Mouse (Mus musculus) heart, postnatal 14 days (tissue): Measurements from ENCODE around the gene Mas1. TPM values are rescaled to one million over a fixed set of nuclear protein-coding genes. Genes with fewer than 3 reads are reported as not detected.
A peak's percentile ranks its signal among the peaks of the same experiment; 100 is the strongest.

Source experiments
- DNase-seq, 2 experiments: peaks; one replicate each; pipeline ENCODE4 v3.0.0; 2021 to 2022
- intact Hi-C: fragments of 180-260 bp; cut with DNase I; formaldehyde crosslinking; loops from one replicate; pipeline ENCODE4 v1.15.1; 2025
- total RNA-seq, 2 experiments: library from RNA; stranded (reverse); gene quantifications; 2 replicates each; pipeline ENCODE4 v1.2.3; 2021

Gene Mas1
- total RNA-seq, 2 experiments from 2014 or later: 0.48 to 1.1 TPM

- intact Hi-C loops: no loop called here
- no peak for DNase-seq
Measured at GRCm38 (mm10) chr17:12834826-12835225, 33.1 kb downstream of the Mas1 start.

GRCm38 (mm10) chr17:12834317-12834716 is 33.6 kb downstream of the Mas1 start:
- intact Hi-C loops: no loop called here
- no peak for DNase-seq

DNA sequence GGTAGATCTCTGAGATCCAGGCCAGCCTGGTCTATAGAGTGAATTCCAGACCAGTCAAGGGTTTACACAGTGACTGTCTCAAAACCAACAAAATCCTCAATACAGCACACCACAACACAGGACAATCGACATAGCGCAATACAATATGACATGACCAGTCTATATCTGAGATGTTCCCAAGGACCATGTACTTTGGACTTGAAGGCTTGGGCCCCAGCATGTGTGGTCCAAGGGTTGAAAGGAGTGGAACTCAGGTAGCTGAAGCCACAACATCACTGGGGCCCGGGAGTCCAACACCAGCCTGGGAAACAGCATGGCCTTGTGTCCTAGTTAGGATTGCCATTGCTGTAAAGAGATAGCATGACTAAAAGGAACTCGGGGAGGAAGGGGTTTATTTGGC is 35.3 kb downstream of the Mas1 start:
- intact Hi-C loops: no loop called here
- no peak for DNase-seq

DNA sequence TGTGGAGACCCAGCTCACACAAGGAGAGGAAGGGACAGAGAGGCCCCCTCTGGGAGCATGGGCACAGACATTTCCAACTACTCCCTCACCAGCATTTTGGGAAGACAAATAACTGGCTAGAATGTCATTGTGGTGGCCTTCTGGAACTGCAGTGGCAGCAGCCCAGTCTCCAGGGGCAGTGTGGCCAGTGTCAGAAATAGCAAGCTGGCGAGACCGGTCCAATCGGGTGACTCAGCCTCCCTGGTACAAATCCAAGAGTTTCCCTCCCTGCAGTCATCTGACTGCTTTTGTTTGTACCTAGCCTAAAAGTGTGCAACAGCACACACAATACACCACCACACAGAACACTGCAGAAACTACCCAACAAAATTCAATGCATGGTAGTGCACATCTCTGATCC is 35.7 kb downstream of the Mas1 start:
- DNase-seq: peak; percentile 57 to 67
- intact Hi-C loops: no loop called here

DNA sequence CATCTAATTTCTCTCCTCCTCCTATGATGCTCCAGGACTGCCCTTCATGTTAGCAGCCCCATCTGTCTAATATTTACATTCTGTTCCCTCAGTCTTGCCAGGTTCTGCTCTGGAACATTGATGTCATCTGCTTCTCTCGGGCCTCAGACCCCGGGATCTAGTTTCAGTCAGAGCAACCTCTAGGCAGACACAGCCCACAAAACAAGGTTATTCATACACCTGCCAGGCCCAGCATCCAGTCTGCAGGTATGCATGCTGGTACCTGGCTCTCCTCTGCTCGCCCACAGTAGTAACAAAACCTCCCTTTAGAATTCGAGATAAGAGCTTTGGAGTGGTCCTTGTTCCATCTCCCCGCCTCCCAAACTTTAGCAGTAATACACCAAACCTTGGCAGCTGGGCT is 37.6 kb downstream of the Mas1 start:
- intact Hi-C loops: no loop called here
- no peak for DNase-seq

DNA sequence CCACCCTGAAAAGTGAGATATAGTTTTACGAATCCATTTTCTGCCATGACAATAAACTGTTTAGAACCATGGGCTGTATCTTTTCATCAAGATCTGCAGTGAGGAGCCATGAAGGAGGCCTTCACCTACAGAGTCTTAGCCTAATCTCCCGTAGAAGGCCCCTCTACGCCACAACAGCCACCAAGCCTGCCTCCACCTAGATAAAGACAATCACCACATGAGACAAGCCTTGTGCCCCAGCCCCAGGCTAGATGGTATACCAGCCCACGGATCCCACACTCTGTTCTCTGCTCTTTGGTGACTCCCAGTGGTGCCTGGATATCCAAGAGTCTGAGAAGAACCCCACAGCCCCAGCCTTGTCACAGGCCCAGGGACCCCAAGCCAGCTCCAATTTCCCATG is 52.1 kb downstream of the Mas1 start:
- intact Hi-C loops: no loop called here
- DNase-seq: no peak

- DNase-seq: no peak
- intact Hi-C loops: loop anchor here (5.0 kb wide), 3 partner anchors 52 to 207 kb away; no protein-coding TSS in a partner anchor
Measured at GRCm38 (mm10) chr17:12814502-12814901, 53.4 kb downstream of the Mas1 start.

DNA sequence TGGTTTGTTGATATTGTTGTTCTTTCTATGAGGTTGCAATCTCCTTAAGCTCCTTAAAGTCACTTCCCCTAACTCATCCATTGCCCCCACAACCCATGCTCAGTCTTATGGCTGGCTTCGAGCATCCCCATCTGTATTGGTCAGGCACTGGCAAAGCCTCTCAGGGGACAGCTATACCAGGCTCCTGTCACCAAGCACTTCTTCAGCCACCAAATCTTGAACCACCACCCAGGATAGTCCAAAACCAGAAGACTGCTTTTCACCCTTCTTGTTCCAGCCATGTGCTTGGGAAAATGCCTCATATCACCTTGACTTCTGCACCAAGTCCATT is 57.0 kb downstream of the Mas1 start:
- DNase-seq: no peak

DNA sequence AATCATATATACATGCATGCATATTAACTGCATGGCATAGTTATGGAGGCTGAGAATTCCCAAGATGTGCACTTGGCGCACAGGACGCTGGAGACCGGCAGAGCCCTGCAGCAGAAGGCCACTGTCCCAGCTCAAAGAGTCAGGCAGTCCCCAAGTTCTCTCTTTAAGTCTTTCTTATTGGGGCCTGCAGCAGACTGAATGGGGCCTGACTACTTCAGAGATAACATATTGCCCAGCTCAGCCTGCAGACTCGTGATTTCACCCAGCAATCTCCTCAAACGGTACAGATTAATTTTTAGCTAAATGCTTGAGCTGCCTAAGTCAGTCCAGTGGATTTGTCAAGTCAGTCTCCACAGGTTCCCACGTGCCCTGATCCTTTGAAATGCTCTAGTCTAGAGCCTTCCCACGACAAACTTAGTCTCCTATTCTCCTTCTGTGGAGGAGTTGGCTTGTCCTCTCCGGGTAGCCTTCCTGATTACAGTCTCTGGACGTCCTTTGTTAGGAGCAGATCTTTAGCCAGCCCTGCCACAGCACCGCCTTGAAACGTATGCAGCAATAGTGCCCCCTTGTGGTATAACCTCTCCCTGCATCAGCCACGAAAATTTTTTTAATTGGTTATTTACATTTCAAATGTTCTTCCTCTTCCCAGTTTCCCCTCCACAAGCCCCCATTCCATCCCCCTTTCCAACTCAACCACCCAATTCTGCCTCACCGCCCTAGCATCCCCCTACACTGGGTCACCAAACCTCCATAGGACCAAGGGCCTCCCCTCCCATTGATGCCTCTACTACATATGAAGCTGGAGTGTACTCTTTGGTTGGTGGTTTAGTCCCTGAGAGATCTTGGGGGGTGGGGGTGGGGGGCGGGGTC is 57.6 kb downstream of the Mas1 start:
- intact Hi-C loops: loop anchor here (1.0 to 5.0 kb wide), 6 partner anchors 48 to 394 kb away; no protein-coding TSS in a partner anchor
- DNase-seq: peak; percentile 68 to 83

More for the DNA sequence above, 57.0 kb downstream of the Mas1 start:
- intact Hi-C loops: loop anchor here (1.0 to 5.0 kb wide), 6 partner anchors 49 to 394 kb away; no protein-coding TSS in a partner anchor

GRCm38 (mm10) chr17:12808851-12809250 is 59.1 kb downstream of the Mas1 start:
- DNase-seq: no peak
- intact Hi-C loops: no loop called here

- intact Hi-C loops: no loop called here
- peak in 1 of 2 experiments; percentile 0 for DNase-seq
Measured at GRCm38 (mm10) chr17:12804584-12805445, 63.1 kb downstream of the Mas1 start.

- intact Hi-C loops: no loop called here
- peak in 1 of 2 experiments; percentile 15 for DNase-seq
Measured at GRCm38 (mm10) chr17:12801861-12802540, 65.9 kb downstream of the Mas1 start.

DNA sequence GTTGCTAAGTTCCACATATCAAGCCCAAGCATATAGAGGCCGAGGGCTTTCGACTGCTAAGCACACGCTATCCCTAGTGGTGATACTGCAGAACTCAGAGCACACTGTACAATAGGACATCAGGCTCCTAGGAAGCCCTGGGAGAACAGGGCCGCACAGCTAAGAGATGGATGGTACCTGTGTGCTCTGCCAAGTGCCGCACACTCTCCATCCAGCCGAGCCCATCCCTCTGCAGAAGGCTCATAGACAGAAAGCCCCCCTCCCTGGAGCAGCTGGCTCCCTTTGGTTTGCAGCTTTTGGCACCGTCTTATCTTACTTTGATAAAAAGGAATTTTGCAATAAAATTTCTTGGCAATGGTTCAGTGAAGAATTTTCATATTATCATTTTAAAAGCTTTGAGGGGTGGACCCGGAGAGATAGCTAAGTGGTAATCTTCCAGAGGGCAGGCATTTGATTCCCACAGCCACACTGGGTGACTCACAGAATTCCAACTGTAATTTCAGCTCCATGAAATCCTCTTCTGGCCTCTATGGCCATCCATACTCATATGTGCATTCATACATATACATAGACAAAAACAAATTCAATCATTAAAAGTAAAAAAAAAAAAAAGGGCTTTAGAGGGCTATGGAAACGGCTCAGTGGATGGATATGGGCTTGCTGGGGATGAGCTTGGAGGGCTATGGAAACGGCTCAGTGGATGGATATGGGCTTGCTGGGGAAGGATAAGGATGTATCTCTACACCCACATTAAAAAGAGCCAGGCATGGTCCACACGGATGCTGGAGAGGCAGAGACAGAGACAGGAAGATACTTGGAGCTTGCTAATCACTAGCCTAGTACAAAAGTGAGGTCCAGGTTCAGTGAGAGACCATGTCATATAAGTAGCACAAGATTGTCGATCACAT is 68.3 kb downstream of the Mas1 start:
- peak; percentile 28 to 34 for DNase-seq
- intact Hi-C loops: no loop called here

GRCm38 (mm10) chr17:12798571-12798970 is 69.4 kb downstream of the Mas1 start:
- DNase-seq: no peak
- intact Hi-C loops: no loop called here

DNA sequence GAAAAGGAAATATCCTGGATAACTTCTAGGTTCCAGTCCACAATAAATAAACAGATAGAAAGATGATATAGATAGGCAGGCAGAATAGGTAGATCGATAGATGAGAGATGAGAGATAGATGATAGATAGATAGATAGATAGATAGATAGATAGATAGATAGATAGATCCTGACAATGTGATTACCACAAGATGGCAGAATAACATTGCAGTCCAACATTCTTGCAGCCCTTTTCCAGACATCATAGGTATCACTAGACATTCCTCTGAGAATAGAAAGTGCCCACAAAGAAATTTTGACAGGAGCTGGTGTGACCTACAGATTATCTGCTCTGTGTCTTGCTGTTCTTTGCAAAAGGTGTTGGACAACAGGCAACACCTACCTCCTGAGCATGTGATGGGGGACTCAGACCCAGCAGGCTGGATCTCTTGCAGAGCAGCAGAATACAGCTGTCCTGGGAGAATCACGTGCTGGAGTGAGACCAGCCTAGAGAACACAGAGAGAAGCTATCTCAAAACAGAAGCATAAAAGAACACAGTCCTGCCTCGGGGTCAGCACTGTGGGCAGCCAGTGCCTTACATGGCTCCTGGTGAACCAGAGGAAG is 70.4 kb downstream of the Mas1 start:
- DNase-seq: no peak
- intact Hi-C loops: no loop called here

GRCm38 (mm10) chr17:12796633-12797032 is 71.3 kb downstream of the Mas1 start:
- intact Hi-C loops: no loop called here
- DNase-seq: no peak

GRCm38 (mm10) chr17:12793660-12794406 is 74.1 kb downstream of the Mas1 start:
- peak; percentile 85 to 86 for DNase-seq
- intact Hi-C loops: loop anchor here (5.0 kb wide), 3 partner anchors 37 to 72 kb away; no protein-coding TSS in a partner anchor

- peak; percentile 71 to 80 for DNase-seq
- intact Hi-C loops: loop anchor here (5.0 kb wide), 3 partner anchors 35 to 70 kb away; no protein-coding TSS in a partner anchor
Measured at GRCm38 (mm10) chr17:12792422-12793206, 75.3 kb downstream of the Mas1 start.
